Mouse (Mus musculus): ENCODE measurements around the gene Gm21190. TPM values are rescaled to one million over a fixed set of nuclear protein-coding genes. Genes with fewer than 3 reads are reported as not detected.
"Not testable (repeated sequence)": the region's sequence is repeated elsewhere in the genome, so short reads cannot be mapped to it uniquely, and the experiment has no call there.

Gene Gm21190
- total RNA-seq, 2 experiments from 2014 or later: not detected

DNA sequence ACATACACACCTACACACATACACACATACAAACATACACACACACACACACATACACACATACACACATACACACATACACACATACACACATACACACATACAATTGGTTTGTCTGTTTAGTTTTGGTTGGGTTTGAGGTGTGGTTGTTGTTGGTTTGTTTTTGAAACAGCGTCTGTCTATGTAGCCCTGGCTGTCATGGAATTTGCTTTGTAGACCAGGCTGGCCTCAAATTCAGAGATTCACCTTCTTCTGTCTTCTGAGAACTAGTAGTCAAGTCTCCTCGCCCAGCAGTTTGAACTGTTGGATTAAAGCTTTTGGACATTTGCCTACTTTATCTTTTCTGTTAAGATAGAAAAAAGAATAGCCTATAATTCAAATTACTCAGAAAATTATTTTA is 38.1 kb downstream of the Gm21190 start:
- not testable (repeated sequence) for DNase-seq (ENCODE audit: low spot score in 2 of 2)

DNA sequence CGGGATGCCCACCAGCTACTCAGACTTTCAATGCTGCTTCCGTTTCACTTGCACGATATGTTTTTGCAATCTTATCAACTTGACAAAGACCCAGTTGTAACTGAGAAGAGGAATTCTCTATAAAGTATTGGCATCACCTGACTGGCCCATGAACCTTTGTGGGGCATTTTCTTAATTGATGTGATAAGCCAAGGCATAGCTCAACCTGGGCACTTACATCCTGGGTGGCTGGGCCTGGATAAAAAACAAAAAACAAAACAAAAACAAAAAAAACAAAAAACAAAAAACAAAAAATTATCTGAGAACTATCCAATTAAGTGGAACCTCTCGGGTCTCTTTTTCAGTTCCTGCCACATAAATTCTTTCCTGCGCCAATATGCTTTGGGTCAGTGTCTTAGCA is 40.3 kb downstream of the Gm21190 start:
- DNase-seq (ENCODE audit: low spot score in 2 of 2): no peak

DNA sequence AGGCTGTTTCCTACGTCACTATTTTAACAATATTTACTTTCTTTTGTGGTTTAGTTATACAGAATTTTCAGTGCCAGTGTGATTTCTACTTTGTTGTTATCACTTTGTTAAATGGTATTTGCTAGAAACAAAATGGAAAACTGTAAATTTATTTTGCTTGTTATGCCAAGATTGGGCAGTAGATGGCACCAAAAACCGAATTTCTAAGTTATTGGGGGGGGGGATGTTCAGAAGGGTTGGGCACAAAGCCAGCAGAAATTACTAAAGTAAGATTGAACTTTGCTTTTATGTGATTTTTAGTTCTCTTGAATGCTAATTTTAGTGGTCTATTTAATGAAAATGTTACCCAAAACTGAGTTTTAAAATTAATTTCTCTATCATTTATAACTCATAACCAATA is 44.4 kb downstream of the Gm21190 start:
- DNase-seq (ENCODE audit: low spot score in 2 of 2): not testable (repeated sequence)

DNA sequence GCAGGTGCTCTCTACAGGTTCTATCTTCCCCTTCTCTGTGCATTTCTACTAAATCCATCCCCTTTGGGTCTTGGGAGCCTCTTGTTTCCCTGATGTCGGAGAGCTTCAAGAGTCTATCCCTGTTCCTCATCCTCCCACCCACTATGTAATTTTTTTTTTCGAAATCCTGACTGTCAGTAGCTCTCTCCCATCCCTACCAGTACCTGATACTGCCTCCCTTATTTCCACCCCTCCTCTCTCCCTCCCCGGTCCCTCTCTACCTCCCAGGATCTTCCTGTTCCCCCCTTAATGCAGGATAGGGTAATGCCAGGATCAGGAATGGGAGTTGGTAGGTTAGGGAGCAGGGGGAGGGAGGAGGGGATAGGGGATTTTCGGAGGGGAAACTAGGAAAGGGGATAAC is 45.4 kb downstream of the Gm21190 start:
- DNase-seq (ENCODE audit: low spot score in 2 of 2): not testable (repeated sequence)

DNA sequence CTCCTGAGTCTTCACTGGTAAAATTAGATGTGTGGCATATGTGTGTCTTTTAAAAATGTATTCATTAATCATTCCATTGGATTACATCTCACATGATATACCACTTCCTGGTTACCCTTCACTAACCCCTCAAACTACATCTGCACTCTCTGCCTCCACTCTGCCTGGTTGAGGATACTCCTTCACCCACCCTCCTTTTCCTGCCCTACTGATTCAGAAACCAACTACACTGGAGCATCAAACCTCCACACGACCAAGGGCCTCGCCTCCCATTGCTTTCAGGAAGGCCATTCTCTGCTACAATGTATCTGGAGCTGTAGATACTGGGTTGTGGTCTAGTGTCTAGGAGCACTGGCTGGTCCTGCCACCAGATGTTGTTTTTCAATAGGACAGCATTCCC is 46.2 kb downstream of the Gm21190 start:
- not testable (repeated sequence) for DNase-seq (ENCODE audit: low spot score in 2 of 2)

DNA sequence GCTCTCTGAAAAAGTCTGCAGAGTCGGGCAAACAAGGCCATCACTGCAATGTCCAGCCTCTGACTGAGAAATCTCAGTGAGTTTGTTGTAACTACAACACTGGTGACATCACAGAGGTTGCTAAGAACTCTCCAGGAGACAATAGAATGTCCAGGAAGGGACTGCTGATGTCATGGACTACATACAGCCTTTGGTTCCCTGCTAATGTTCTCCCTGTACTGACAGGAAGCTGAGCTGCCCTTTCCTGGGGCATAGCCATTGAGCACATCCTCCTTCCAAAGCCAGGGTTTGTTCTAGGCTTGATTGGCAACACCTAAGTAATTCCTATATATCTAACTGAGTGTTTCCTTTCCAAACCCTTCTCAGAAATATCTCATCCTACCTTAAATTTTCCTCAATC is 52.6 kb downstream of the Gm21190 start, which contains the start of gene Gm21149:
Gene Gm21149, minus strand, starts transcription at position 101 of the 400 bp plus-strand sequence.
- not testable (repeated sequence) for DNase-seq (ENCODE audit: low spot score in 2 of 2)

Other genes starting within 250 kb of the Gm21190 start
- gene Gm21149, start 52.7 kb downstream of the Gm21190 start, total RNA-seq (2021): not detected
- not detected for gene Gm21083, start 48.1 kb upstream of the Gm21190 start, total RNA-seq (2021)
- gene Speer4d, start 89.8 kb upstream of the Gm21190 start, total RNA-seq (2021): not detected
- not detected for gene 4930572O03Rik, start 127.8 kb upstream of the Gm21190 start, total RNA-seq (2021)
- gene Speer4c, start 185.0 kb upstream of the Gm21190 start, total RNA-seq (2021): not detected